Mouse (Mus musculus) heart, adult 9 months (tissue): ENCODE results near the gene Grin2b.

ENCODE experiments used
- DNase-seq, 2 experiments: peaks; one replicate each; pipeline ENCODE4 v3.0.0; 2022; ENCODE audit warnings: low spot score in 2 of 2

Grin2b gene

DNA sequence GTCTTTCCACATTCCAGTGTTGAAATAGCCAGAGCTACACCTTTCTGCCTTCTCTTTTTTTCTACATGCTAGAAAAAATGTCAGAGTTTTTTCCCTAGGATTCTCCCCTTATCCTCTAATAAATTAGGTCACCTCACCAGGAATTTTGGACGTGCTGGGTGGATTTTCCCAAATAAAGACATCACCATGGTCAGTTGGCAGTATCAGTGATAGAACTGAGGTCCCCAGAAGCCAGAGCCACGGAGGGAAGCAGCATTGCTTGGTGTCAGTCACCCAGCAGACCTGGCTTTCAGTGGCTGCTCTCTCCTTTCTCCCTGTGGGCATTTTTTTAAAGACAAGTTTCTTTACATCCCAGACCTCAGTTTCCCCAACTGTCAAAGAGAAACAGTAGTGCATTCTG is 68.1 kb downstream of the Grin2b start:
- DNase-seq = no peak

DNA sequence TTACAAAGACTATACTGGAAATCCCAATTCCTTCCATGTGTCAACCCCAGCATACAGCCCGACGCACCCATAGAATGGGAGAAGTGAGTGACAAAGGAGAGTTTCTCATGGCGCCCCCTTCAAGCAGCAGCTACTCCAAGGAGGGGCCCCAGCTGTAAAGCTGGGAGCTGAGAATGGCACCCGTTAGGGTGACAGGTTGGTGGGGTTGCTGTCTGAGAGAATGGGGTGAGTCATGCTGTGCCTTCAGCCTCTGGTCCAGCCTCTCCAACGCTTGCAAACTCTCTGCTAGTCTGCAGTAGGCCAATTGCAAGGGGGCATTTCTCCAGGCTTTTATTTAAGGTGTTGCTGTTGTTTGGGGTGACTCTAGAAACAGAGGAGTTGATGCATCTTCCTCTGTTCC is 73.1 kb downstream of the Grin2b start:
- DNase-seq = no peak

DNA sequence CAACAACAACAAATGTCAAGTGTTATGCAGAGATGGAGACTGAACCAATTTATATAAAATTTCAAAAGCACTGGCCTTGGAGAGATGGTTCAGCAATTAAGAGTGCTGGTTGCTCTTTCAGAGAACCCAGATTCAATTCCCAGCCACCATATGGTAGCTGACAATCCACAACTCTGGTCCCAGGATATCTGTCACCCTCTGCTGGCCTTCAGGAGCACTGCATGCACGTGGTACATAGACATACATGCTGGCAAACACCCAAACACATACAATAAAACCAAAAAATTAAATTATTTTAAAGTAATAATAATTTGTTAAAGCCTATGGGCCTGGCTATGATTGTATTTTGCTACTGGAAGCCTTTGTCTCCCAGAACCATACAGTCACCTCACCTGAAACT is 77.0 kb downstream of the Grin2b start:
- DNase-seq = no peak

DNA sequence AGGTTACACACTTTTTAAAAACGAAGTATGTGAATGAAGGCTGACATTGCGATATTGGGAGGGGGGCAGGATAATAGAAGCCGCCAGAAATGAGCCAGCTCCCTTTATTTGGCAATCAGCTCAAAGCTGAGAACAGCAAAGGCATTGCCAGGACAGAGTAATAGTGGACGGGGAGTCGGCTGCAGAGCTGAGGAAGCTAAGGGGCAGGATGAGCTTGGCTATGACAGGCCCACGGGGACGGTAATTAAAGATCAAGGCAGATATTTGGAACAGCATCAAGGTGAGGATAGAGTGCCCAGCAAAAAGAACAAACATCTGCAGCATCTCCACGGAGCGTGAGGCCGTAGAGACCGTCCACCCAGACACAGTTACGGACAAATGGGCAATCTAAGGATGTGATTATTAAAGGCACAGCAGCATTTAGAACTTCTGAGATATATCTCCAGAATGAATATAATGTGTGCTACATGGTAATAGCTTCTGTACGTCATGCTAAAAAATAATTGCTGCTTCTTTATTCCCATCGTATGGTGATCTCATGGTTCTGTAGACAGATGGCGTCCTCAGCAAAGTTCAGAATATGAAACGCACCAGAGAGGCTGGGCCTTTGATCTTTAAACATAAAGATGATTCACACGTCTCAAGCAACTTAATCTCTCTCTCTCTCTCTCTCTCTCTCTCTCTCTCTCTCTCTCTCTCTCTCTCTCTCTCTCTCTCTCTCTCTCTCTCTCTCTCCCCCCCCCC is 93.1 kb downstream of the Grin2b start:
- no peak for DNase-seq

DNA sequence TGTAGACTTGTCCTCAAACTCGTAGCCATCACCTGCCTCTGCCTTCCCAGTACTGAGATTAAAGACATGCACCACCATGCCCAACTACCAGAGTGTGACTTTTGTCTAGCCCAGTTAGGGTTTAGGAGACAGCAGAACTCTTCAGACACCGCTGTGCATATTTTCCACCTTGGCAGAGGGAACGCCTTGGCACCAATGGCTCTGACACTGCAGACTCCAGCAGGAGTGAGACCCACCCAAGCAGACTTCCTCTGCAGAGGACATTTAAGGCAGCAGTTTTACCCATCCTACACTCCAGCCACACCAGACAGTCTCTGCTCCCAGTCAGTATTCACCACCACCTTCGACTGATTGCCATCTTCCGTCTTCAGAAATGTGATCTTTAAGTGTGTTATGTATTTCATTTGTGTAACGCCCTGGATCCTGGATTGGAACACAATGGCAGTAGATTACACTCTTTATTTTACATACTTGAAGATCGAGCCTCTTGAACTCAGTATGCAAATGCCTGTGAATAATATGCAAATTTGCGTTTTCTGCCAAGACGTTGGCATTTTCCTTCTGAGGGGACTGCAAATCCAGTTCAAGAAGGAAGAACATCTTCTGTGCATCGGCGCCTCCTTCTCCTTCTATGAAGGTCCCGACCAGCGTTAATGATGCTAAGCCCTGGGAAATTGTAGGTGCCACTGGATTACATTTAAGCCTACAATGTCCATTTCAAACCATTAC is 100.8 kb downstream of the Grin2b start:
- no peak for DNase-seq

DNA sequence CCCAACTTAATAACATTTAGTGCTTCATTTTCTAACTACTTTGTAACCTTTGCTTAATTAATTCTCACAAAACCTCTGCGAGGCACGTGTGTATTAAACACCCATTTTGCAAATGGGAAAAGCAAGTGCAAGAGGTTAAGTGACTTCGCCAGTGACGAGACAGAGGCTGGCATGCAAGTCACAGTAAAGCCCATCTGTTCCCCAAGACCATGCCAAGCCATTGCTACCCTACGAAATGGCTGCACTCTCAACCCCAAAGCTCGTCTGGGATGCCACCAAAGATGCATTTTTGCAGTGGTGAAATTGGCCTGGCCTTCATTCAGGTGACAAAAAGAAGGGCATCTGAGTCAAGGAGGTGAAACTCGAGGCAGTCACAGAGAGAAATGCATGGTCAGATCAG is 103.2 kb downstream of the Grin2b start:
- no peak for DNase-seq

DNA sequence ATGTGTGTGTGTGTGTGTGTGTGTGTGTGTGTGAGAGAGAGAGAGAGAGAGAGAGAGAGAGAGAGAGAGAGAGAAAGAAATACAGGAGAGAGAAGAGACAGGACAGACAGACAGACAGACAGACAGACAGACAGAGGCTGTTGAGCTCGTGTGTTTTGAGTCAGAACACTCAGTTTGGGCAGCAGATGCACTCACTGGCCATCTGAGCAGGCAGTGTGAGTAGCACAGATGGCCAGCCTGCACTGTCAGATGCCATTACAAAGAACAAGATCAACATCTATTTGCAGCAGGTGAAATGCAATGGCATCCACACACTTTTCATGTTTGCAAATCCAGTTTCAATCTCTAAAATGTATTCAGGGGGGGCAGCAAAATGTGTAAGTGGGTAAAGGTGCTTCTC is 120.0 kb downstream of the Grin2b start:
- no peak for DNase-seq

DNA sequence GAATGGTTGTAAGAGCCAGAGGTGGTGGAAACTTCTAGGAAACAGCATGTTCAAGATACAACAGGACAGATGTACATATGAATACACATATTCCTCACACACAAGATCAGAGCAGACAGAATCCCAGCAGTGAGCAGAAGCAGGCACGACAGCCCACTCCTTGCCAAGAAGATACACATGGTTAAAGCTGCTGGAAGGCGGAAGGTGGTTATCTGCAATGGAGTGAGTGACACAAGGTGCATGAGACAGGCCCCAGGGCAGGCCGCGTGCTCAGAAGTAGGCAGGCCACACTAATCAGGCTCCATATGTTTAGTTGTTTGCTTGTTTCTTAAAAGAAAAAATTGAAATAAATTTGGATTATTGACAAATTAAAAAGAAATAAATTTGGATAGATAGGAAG is 123.0 kb downstream of the Grin2b start:
- no peak for DNase-seq

DNA sequence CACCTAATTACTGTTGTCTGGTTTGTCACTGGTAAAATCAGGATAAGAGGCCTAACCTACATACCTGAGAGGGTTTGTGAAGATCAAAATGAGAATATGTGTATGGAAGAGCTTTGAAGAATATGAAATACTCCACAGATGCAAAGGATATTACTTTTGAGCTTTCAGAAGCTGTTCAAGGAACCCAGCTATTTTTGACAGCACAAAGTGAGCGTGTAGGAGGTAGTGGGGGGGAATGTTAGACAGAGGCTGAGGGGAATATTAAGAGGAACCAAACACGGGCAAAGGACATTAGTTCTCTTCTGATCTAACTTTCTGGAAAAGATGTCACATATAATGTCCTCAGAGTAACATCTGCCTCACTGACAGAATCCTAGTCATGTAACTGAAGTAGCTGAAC is 125.2 kb downstream of the Grin2b start:
- no peak for DNase-seq

DNA sequence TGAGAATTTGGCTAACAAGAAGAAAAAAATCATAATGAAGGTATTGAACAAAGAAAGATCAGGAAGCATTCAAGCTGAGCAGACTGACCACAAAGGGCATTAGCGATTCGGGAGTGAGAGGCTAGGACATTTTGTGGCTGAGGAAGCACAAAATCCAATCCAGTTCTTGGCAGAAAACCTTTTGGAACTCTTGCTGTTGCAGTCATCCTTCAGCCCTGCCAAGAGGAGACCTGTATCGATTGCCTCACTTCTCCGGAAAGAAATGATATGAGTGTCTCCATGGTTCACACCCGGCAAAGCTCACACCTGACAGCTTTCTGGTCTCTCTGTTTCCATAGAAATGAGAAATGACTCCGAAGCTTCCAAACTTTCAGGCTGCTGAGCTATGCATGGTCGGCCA is 127.2 kb downstream of the Grin2b start:
- DNase-seq = no peak

DNA sequence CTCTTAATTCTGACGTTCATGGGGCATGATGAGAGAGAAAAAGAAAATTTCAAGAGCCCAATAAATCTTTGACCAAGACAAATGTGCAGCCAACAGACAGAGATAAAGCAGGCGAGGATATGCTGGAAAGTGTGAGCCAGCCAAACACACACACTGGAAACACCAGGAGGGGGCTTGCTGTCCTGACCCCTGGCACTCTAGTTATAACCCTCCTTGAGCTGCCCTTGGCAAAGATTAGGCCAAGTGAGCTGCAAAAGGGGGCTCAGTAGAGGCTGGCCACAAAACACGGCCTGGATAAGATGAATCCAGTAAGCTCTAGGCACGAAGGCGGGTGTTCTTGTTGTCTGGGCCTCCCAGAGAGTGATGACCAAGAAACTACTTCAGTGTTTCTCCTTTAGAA is 128.8 kb downstream of the Grin2b start:
- no peak for DNase-seq

DNA sequence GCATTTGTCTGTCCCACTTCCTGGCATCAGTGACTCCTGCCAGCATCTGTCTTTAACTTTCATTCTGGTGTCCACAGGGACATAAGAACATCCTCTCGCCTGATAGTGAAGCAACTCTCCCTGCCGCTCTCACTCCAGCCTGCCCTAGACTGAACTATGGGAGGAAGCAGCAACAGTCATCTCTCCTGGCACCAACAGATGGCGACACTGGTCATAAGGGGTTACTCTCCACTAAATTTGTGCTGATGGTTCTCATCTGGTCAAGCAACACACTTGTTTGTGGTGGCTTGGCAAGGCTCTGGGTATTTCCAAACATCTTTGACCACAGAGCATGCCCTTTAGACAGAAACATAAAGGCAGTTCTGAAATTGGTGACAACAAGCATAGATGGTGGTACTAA is 130.9 kb downstream of the Grin2b start:
- no peak for DNase-seq

DNA sequence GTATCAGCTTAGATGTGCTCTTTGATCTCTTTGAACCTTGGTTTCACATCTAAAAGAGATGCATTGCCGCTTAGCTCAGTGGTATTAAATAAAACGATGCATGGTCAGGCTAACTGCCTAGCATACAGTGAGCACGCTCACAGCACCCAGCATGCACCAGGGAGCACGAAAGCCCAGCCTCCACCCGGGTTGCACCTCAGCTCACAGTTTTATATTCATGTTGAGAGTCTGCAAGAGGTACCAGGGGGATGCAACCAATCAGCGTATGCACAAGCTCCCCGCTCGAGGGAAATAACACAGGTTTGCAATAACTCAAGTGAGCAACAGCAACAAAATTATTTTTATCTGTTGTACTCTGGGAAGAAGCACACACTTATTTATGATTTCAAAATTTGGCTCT is 131.5 kb downstream of the Grin2b start:
- DNase-seq = no peak

DNA sequence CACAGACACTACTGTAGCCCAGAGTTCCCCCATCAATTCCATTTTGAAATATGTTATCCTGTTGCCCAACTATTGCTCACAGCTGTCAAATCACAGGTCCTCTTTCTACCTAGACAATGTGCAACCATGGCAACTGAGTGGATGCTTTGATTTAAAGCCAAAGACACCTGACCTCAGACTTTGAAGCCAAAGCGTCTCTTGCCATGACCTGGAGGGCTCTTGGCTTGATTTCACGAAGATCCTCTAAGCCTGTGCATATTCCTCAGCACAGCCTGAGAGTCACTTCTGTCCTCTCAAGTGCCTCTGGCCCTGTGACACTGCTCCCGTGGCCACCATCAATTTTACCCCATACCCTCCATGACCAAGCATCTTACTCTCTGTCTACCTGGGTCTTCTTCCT is 132.4 kb downstream of the Grin2b start:
- no peak for DNase-seq

DNA sequence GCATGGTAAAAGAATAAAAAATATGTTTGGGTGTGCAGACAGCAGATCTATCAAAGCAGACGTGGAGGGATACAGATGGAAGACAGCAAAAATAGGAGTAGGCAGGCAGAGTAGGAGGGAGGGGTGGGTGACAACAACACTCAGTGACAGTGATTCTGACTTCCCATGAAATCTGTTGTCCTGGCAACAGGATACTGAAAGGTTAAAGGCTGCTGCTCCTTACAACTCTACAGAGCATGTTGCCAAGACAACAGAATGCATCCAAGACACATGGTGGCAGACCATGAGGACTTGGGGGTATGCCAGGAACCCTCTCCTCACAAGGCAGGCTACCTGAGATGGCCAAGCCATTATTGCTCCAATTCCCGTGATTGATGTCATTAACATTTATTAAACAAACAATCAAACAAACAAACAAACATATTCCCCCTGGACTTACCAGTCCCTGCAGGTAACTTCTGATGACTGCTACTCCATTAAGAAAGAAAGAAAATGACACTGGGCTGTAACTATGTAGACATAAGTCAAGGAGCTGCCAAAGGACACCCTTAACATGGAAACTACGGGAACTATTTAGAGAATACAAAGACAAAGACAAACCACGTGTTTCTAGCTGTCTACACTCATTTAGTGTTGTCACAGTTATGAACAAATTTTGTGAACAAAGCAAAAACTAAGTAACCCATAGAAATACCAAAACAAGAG is 143.9 kb downstream of the Grin2b start:
- DNase-seq = no peak

DNA sequence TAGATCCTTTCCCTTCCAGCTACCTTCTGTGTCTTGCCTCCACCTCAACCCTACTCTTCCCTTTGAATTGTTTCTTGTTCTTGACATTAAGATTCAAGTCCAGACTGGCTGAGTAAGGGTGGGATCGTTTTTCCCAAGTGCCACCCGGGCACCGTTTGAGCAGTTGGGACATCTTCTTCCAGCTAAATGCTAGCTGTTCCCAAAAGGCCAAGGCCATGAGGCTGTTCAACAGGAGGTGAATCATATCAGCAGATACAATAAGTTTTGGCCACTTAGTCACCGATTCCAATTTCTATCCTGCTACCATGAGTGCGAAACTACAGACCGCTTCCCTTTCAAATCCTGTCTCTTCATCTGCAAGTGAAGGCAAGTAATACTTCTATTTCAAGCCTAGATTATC is 146.4 kb downstream of the Grin2b start:
- no peak for DNase-seq

DNA sequence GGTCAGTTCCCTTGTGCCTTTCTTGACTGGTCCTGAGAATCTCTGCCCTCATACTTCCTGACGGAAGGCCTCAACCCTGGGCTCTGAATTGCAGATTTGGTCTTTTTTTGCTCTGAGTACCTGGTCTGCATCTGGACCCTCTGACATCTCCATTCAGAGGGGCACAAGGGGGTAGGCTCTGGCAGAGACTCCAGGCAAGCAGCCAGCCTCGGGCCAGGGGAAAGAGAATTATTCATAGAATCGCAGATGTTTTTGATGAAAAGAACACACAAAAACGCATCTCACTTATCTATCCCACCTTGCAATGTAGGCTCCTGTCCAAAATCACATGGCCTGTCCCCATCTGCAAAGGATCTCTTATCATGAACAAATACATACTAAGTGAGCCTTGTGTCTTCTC is 147.5 kb downstream of the Grin2b start:
- DNase-seq = no peak

DNA sequence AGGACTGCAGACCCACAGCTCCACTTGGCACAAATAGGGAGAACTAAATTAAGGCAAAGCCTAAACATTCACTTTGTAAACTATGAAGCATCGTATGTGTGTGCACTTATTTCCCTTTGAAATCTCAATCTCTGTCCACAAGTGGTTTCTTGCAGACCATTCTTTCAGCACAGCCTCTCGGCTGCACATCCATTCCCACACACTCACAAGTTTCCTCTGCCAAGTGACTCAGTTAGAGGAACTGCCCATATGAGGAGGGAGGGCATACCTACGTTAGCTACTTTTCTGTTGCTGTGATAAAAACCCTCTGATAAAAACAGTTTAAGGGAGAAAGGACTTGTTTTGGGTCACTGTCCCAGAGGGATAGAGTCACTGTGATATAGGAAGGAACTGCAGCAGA is 152.9 kb downstream of the Grin2b start:
- no peak for DNase-seq

DNA sequence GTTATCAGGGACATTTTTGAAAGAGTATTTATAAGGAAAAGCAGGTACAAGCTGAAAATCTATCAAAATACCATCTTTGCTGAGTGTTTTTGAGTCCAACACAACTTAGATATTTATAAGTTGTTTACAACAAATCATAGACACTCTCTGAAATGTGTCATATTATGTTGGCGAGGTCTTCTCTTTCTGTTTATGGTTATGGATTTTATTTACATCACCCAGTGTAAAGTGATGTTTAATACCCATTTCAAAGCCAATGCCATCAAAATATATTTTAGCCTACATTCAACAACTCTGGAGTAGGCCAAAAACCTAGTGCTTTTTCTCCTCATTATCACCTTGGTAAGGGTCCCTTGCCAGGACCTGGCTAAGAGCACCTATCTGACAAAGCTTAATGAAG is 154.3 kb downstream of the Grin2b start:
- DNase-seq = no peak

DNA sequence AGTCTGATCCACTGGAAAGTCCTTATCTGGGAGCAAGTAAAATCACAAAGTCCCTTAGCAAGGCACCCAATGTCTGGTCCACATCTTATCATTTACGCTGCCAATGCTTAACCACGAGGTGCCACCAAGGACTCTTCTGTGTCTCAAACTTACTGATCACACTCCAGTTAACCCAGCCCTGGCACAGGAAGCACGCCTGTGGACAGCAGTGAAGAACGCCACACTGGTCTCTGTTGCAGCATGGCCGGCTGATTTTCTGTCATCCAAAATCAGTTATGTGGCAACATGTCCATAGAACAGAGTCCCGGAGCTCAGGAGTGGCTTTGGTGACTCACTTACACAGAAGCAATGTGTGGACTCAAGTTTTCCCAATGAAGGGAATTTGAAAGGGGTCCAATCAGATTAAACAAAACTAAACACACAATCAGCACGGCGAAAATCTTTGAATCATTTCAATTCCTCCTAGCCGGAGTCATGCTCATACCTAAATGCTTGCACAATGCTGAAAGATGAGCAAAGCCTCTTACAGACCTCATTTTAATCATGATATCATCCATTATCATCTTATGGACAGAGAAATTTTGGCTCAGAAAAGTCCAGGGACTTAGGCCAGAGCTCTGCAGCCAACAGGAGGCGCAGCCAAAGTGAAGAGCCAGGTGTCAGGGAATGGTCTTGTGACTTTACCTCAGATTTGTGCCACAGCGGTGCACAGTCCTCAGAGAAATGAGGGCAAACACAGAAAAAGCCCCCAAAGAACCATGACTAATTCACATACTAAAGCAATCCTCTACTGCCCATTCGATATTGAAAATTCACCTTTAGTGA is 159.5 kb downstream of the Grin2b start:
- DNase-seq = no peak

DNA sequence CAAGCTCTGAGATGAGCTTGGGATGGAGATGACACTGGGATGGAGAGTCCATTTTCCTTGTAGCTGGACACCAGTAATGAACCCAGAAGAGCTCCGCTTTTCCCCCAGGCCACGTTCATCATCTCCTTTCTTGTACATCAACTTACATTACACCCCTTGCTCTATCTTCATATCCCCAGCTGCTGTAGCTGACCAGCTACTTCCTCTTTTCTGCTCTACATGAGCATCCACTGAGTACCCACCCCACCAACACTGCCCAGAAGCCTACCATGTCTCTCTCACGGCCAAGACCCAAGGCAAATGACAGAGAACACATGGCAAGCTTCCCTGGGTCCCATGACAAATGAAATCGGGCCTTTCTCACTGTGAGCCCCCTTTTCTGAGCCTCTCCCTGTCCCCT is 161.8 kb downstream of the Grin2b start:
- DNase-seq = no peak

DNA sequence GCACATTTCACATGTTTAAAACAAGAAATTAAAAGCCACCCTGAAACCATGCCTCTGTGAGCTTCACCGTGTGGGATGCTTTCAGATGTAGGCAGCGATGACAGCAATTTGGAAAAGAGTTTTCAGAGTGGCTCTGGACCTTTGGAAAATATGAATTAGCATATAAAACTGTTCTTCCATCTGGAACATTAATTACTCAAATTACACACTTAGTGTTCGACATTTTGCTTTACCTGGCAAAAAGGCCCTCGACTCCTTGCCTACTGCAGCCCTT is 162.3 kb downstream of the Grin2b start:
- DNase-seq = no peak
